Mouse (Mus musculus): ENCODE results near the gene Pxk. TPM values are rescaled to one million over a fixed set of nuclear protein-coding genes. Genes with fewer than 3 reads are reported as not detected.
A peak's percentile ranks its signal among the peaks of the same experiment; 100 is the strongest.

Pxk gene
- total and polyA plus RNA-seq, 2 experiments from 2014 or later = 36.0 to 45.1 TPM

- Histone ChIP-seq H3K4me1 (ENCODE audit: insufficient read depth) (no peaks in the 10 kb centered on the region), H3K4me3 (ENCODE audit: low read depth, low read length) (no peak overlapping the region), H3K4me2 (ENCODE audit: low read depth) (no peak overlapping the region), H3K27ac (ENCODE audit: low read depth, low read length) (peak overlapping the region; percentile 62), H3K36me3 (ENCODE audit: insufficient read depth) (no peaks in the 10 kb centered on the region), H3K9me3 (ENCODE audit: low read length) (no peaks in the 10 kb centered on the region), H3K9ac (no peak overlapping the region), H3K27me3 (ENCODE audit: insufficient read depth, low read length) (no peaks in the 10 kb centered on the region)
- DNase-seq (no peak), ATAC-seq (no peak)
- no peak for TF ChIP-seq CTCF (IDR thresholded peaks at IDR 0.05; ENCODE audit: low read depth)
- WGBS = 45% methylated on average over 3 of the region's 3 CpGs
These were observed 35.9 kb upstream of the Pxk start for GRCm38 (mm10) chr14:8062076-8062475.

- Histone ChIP-seq H3K9me3 (ENCODE audit: low read length) (no peaks in the 10 kb centered on the region), H3K36me3 (ENCODE audit: insufficient read depth) (no peaks in the 10 kb centered on the region), H3K27me3 (ENCODE audit: insufficient read depth, low read length) (no peaks in the 10 kb centered on the region), H3K4me1 (ENCODE audit: insufficient read depth) (no peaks in the 10 kb centered on the region), H3K4me2 (ENCODE audit: low read depth) (no peak overlapping the region), H3K9ac (no peak overlapping the region), H3K4me3 (ENCODE audit: low read depth, low read length) (no peak overlapping the region), H3K27ac (ENCODE audit: low read depth, low read length) (peak overlapping the region; percentile 62)
- no peak for TF ChIP-seq CTCF (IDR thresholded peaks at IDR 0.05; ENCODE audit: low read depth)
- peak; percentile 51 for DNase-seq
- 14% methylated on average over 3 of the region's 3 CpGs for WGBS
- ATAC-seq = peak; percentile 81
These were observed 35.3 kb upstream of the Pxk start for GRCm38 (mm10) chr14:8062537-8063301.

GRCm38 (mm10) chr14:8063835-8064785 is 33.9 kb upstream of the Pxk start:
- 90% methylated on average over 8 of the region's 8 CpGs for WGBS
- no peak for TF ChIP-seq CTCF (IDR thresholded peaks at IDR 0.05; ENCODE audit: low read depth)

GRCm38 (mm10) chr14:8080165-8080679 is 17.8 kb upstream of the Pxk start, which contains the start of gene Rpp14:
Gene Rpp14 (plus strand): TSS chr14:8080367.
- under 1% methylated on average over 47 of the region's 47 CpGs for WGBS

More at GRCm38 (mm10) chr14:8063835-8064785, 33.9 kb upstream of the Pxk start:
- H3K4me1 ChIP-seq (ENCODE audit: insufficient read depth) = no peaks in the 10 kb centered on the region
- no peak overlapping the region for H3K9ac ChIP-seq
- no peak overlapping the region for H3K4me2 ChIP-seq (ENCODE audit: low read depth)
- H3K4me3 ChIP-seq (ENCODE audit: low read depth, low read length) = no peak overlapping the region
- no peak overlapping the region for H3K27ac ChIP-seq (ENCODE audit: low read depth, low read length)
- no peak for DNase-seq
- ATAC-seq = no peak
- H3K9me3 ChIP-seq (ENCODE audit: low read length) = no peaks in the 10 kb centered on the region
- no peaks in the 10 kb centered on the region for H3K36me3 ChIP-seq (ENCODE audit: insufficient read depth)
- no peaks in the 10 kb centered on the region for H3K27me3 ChIP-seq (ENCODE audit: insufficient read depth, low read length)

GRCm38 (mm10) chr14:8080718-8081117 is 17.3 kb upstream of the Pxk start:
- ATAC-seq (peak; percentile 47), DNase-seq (no peak)
- H3K9ac ChIP-seq = peak overlapping the region; percentile 89
- WGBS = 4% methylated on average over 11 of the region's 11 CpGs
- peaks cover 13% of the 10 kb centered on the region for H3K4me1 ChIP-seq (ENCODE audit: insufficient read depth)
- H3K36me3 ChIP-seq (ENCODE audit: insufficient read depth) = peaks cover 10% of the 10 kb centered on the region
- no peak for TF ChIP-seq CTCF (IDR thresholded peaks at IDR 0.05; ENCODE audit: low read depth)
- no peaks in the 10 kb centered on the region for H3K27me3 ChIP-seq (ENCODE audit: insufficient read depth, low read length)
- peak overlapping the region; percentile 95 for H3K27ac ChIP-seq (ENCODE audit: low read depth, low read length)
- H3K9me3 ChIP-seq (ENCODE audit: low read length) = no peaks in the 10 kb centered on the region
- H3K4me2 ChIP-seq (ENCODE audit: low read depth) = peak overlapping the region; percentile 92
- H3K4me3 ChIP-seq (ENCODE audit: low read depth, low read length) = peak overlapping the region; percentile 76

More at GRCm38 (mm10) chr14:8080165-8080679, 17.8 kb upstream of the Pxk start, which contains the start of gene Rpp14:
- no peaks in the 10 kb centered on the region for H3K9me3 ChIP-seq (ENCODE audit: low read length)
- H3K9ac ChIP-seq = peak within 1 kb of the TSS; percentile 89
- peaks cover 10% of the 10 kb centered on the region for H3K36me3 ChIP-seq (ENCODE audit: insufficient read depth)
- H3K4me3 ChIP-seq (ENCODE audit: low read depth, low read length) = peak within 1 kb of the TSS; percentile 76
- ATAC-seq (peak; percentile 97), DNase-seq (peak; percentile 98)
- H3K27ac ChIP-seq (ENCODE audit: low read depth, low read length) = peak within 1 kb of the TSS; percentile 95
- peaks cover 13% of the 10 kb centered on the region for H3K4me1 ChIP-seq (ENCODE audit: insufficient read depth)
- peak; percentile 98 for TF ChIP-seq CTCF (IDR thresholded peaks at IDR 0.05; ENCODE audit: low read depth)
- peak within 1 kb of the TSS; percentile 92 for H3K4me2 ChIP-seq (ENCODE audit: low read depth)
- H3K27me3 ChIP-seq (ENCODE audit: insufficient read depth, low read length) = no peaks in the 10 kb centered on the region

GRCm38 (mm10) chr14:8082949-8083348 is 15.1 kb upstream of the Pxk start:
- peaks cover 13% of the 10 kb centered on the region for H3K4me1 ChIP-seq (ENCODE audit: insufficient read depth)
- H3K36me3 ChIP-seq (ENCODE audit: insufficient read depth) = peaks cover 26% of the 10 kb centered on the region
- TF ChIP-seq CTCF (IDR thresholded peaks at IDR 0.05; ENCODE audit: low read depth) = no peak
- no peak overlapping the region for H3K27ac ChIP-seq (ENCODE audit: low read depth, low read length)
- no peak for ATAC-seq
- WGBS = 92% methylated on average over 1 of the region's 1 CpGs
- no peaks in the 10 kb centered on the region for H3K9me3 ChIP-seq (ENCODE audit: low read length)
- H3K4me2 ChIP-seq (ENCODE audit: low read depth) = no peak overlapping the region
- no peak for DNase-seq
- no peaks in the 10 kb centered on the region for H3K27me3 ChIP-seq (ENCODE audit: insufficient read depth, low read length)
- H3K9ac ChIP-seq = no peak overlapping the region
- H3K4me3 ChIP-seq (ENCODE audit: low read depth, low read length) = no peak overlapping the region

All from forebrain, postnatal 0 days (tissue).